Comparison of ENCODE assay signal across 9 mouse cellular contexts in genomic region chr1:74807551-74808071, GRCm38 (mm10). TPM values are rescaled to one million over a fixed set of nuclear protein-coding genes. Genes with fewer than 3 reads are reported as not detected.
DNase-seq lines count a peak whose midpoint lies in the region; ATAC-seq and TF ChIP-seq lines count a peak whose summit lies in the region.
"Had no signal": no experiment of that assay in that cellular context is flagged by ENCODE, and none has a peak within 500 bp of the region (broad histone marks: within the 10 kb centered on the region; RNA-seq: fewer than 3 reads in every experiment).

No protein-coding gene starts in this region.

- 3% methylated on average over 23 of the region's 23 CpGs for WGBS in embryonic facial prominence, embryonic 11.5 days
- 7% methylated on average over 23 of the region's 23 CpGs for WGBS in intestine, embryonic 14.5 days
- WGBS in neural tube, embryonic 14.5 days, result 2% methylated on average over 23 of the region's 23 CpGs

- peak overlapping the region; percentile 86 for H3K27ac ChIP-seq in layer of hippocampus, adult 2 months
- H3K27ac ChIP-seq in embryonic facial prominence, embryonic 11.5 days (replicated peaks; ENCODE audit: low read depth, low read length), result no peak overlapping the region
- no peak overlapping the region for H3K27ac ChIP-seq in intestine, embryonic 14.5 days (ENCODE audit: low read depth)
- H3K27ac ChIP-seq in neural tube, embryonic 14.5 days (ENCODE audit: low read depth, low read length), result no peak overlapping the region
- H3K27ac ChIP-seq: liver, embryonic 14.5 days had no signal

- H3K27me3 ChIP-seq in embryonic facial prominence, embryonic 11.5 days (ENCODE audit: control insufficient read depth, insufficient read depth, low read length), result peaks cover 58% of the 10 kb centered on the region
- H3K27me3 ChIP-seq in intestine, embryonic 14.5 days (replicated peaks; ENCODE audit: control insufficient read depth, insufficient read depth, low read length), result peaks cover 79% of the 10 kb centered on the region
- peaks cover 12% of the 10 kb centered on the region; the same call in 1 of the 2 replicates for H3K27me3 ChIP-seq in neural tube, embryonic 14.5 days (ENCODE audit: control insufficient read depth, insufficient read depth, low read length)

- no peaks in the 10 kb centered on the region for H3K36me3 ChIP-seq in embryonic facial prominence, embryonic 11.5 days (replicated peaks; ENCODE audit: control insufficient read depth, insufficient read depth, low read depth, low read length)
- H3K36me3 ChIP-seq in intestine, embryonic 14.5 days (ENCODE audit: control insufficient read depth, insufficient read depth, low read length), result no peaks in the 10 kb centered on the region
- no peaks in the 10 kb centered on the region for H3K36me3 ChIP-seq in neural tube, embryonic 14.5 days (ENCODE audit: control insufficient read depth, insufficient read depth, low read length)

- peaks cover 20% of the 10 kb centered on the region for H3K4me1 ChIP-seq in embryonic facial prominence, embryonic 11.5 days (ENCODE audit: control insufficient read depth, insufficient read depth, low read length)
- peaks cover 17% of the 10 kb centered on the region for H3K4me1 ChIP-seq in intestine, embryonic 14.5 days (replicated peaks; ENCODE audit: control insufficient read depth, insufficient read depth, low read length)
- H3K4me1 ChIP-seq in neural tube, embryonic 14.5 days (ENCODE audit: control insufficient read depth, insufficient read depth, low read length), result peaks cover 22% of the 10 kb centered on the region

- no peak for TF ChIP-seq CTCF in layer of hippocampus, adult 2 months (conservative IDR thresholded peaks at IDR 0.05)

- peak overlapping the region; percentile 44; the same call in 1 of the 2 replicates for H3K4me3 ChIP-seq in layer of hippocampus, adult 2 months
- no peak overlapping the region for H3K4me3 ChIP-seq in embryonic facial prominence, embryonic 11.5 days (ENCODE audit: low read depth, low read length)
- peak overlapping the region; percentile 23; the same call in 1 of the 2 replicates for H3K4me3 ChIP-seq in intestine, embryonic 14.5 days (ENCODE audit: low read depth, low read length)
- H3K4me3 ChIP-seq in neural tube, embryonic 14.5 days (ENCODE audit: low read depth, low read length), result no peak overlapping the region

- H3K4me2 ChIP-seq in embryonic facial prominence, embryonic 11.5 days (ENCODE audit: low read depth, low read length), result peak overlapping the region; percentile 17; the same call in 1 of the 2 replicates
- H3K4me2 ChIP-seq in intestine, embryonic 14.5 days (ENCODE audit: low read length), result peak overlapping the region; percentile 40
- peak overlapping the region; percentile 64 for H3K4me2 ChIP-seq in neural tube, embryonic 14.5 days (ENCODE audit: low read depth, low read length)

- no peak for ATAC-seq in embryonic facial prominence, embryonic 11.5 days (replicated peaks; ENCODE audit: insufficient number of reproducible peaks, low FRiP score, low TSS enrichment, low read depth)
- no peak for ATAC-seq in intestine, embryonic 14.5 days (replicated peaks; ENCODE audit: low FRiP score, low TSS enrichment, low read depth)
- peak; percentile 18; the same call in 1 of the 2 replicates for ATAC-seq in neural tube, embryonic 14.5 days (ENCODE audit: low read depth)

- no peak overlapping the region for H3K9ac ChIP-seq in embryonic facial prominence, embryonic 11.5 days (replicated peaks; ENCODE audit: low read length)
- no peak overlapping the region for H3K9ac ChIP-seq in intestine, embryonic 14.5 days (ENCODE audit: low read length)
- no peak overlapping the region for H3K9ac ChIP-seq in neural tube, embryonic 14.5 days (replicated peaks; ENCODE audit: low read depth, low read length)
- H3K9ac ChIP-seq: liver, embryonic 14.5 days had no signal

- no peak for DNase-seq in layer of hippocampus, adult 2 months (ENCODE audit: low spot score in 2 of 2)
- DNase-seq in layer of hippocampus, adult 11-12 months (ENCODE audit: low spot score), result no peak
- no peak for DNase-seq in embryonic facial prominence, embryonic 11.5 days (ENCODE audit: low spot score)
- DNase-seq in intestine, embryonic 14.5 days (ENCODE audit: low spot score), result no peak
- DNase-seq in cerebellum, adult 9-10 months, result no peak
- no peak for DNase-seq in layer of hippocampus, adult 9-10 months (ENCODE audit: low spot score)
- DNase-seq in thymus, postnatal 25 days, result no peak

- no peaks in the 10 kb centered on the region for H3K9me3 ChIP-seq in embryonic facial prominence, embryonic 11.5 days (replicated peaks; ENCODE audit: control insufficient read depth, low read length)
- no peaks in the 10 kb centered on the region for H3K9me3 ChIP-seq in intestine, embryonic 14.5 days (ENCODE audit: control insufficient read depth, low read length)
- H3K9me3 ChIP-seq in neural tube, embryonic 14.5 days (ENCODE audit: control insufficient read depth, low read length), result no peaks in the 10 kb centered on the region

RNA-seq across cellular contexts. Expression of gene Wnt10a, which starts 16.3 kb away (rescaled TPM):
- total RNA-seq in layer of hippocampus, adult 2 months (2021), result 1 to 10 TPM; 2.5 to 3.3 TPM
- 1.5 and 1.6 TPM in 2 replicates for polyA plus RNA-seq in embryonic facial prominence, embryonic 11.5 days (2014; fragmentation: Nextera tagmentation; extraction: Ambion mirVana)
- polyA plus RNA-seq in intestine, embryonic 14.5 days (2014; fragmentation: Nextera tagmentation; extraction: Ambion mirVana), result 0.26 and 0.30 TPM in 2 replicates
- not detected in 2 replicates for polyA plus RNA-seq in neural tube, embryonic 14.5 days (2014; fragmentation: Nextera tagmentation; extraction: Ambion mirVana)
- polyA plus RNA-seq: liver, embryonic 14.5 days had no signal

RNA-seq across cellular contexts. Expression of gene Wnt6, which starts 35.9 kb away (rescaled TPM):
- total RNA-seq in layer of hippocampus, adult 2 months (2021), result 1 to 10 TPM in 1 of 2 experiments, under 1 TPM in 1; 0.79 to 1.1 TPM
- polyA plus RNA-seq in embryonic facial prominence, embryonic 11.5 days (2014; fragmentation: Nextera tagmentation; extraction: Ambion mirVana), result 15.5 and 19.1 TPM in 2 replicates
- 0.22 and 0.31 TPM in 2 replicates for polyA plus RNA-seq in intestine, embryonic 14.5 days (2014; fragmentation: Nextera tagmentation; extraction: Ambion mirVana)
- 8.4 TPM in 1 of 2 replicates, not detected in the other for polyA plus RNA-seq in neural tube, embryonic 14.5 days (2014; fragmentation: Nextera tagmentation; extraction: Ambion mirVana)

RNA-seq across cellular contexts. Expression of gene Cdk5r2, which starts 47.1 kb away (rescaled TPM):
- 100 to 1,000 TPM; 193 to 196 TPM for total RNA-seq in layer of hippocampus, adult 2 months (2021)
- polyA plus RNA-seq in embryonic facial prominence, embryonic 11.5 days (2014; fragmentation: Nextera tagmentation; extraction: Ambion mirVana), result 0.84 and 1.1 TPM in 2 replicates
- 0.28 and 0.36 TPM in 2 replicates for polyA plus RNA-seq in intestine, embryonic 14.5 days (2014; fragmentation: Nextera tagmentation; extraction: Ambion mirVana)
- 14.4 and 19.6 TPM in 2 replicates for polyA plus RNA-seq in neural tube, embryonic 14.5 days (2014; fragmentation: Nextera tagmentation; extraction: Ambion mirVana)

RNA-seq across cellular contexts. Expression of gene Prkag3, which starts 58.6 kb away (rescaled TPM):
- total RNA-seq in layer of hippocampus, adult 2 months (2021), result not detected
- polyA plus RNA-seq in embryonic facial prominence, embryonic 11.5 days (2014; fragmentation: Nextera tagmentation; extraction: Ambion mirVana), result not detected in 2 replicates
- polyA plus RNA-seq in intestine, embryonic 14.5 days (2014; fragmentation: Nextera tagmentation; extraction: Ambion mirVana), result 0.09 TPM in 2 replicates
- polyA plus RNA-seq in neural tube, embryonic 14.5 days (2014; fragmentation: Nextera tagmentation; extraction: Ambion mirVana), result 0.23 TPM in 1 of 2 replicates, not detected in the other
- polyA plus RNA-seq: liver, embryonic 14.5 days had no signal

Comparison
In these comparisons a context has a peak if more than half of its experiments do, and no peak if none do; other contexts are left out.
1. H3K4me3 ChIP-seq: peak in layer of hippocampus, adult 2 months (single experiment) and intestine, embryonic 14.5 days (single experiment); none in embryonic facial prominence, embryonic 11.5 days (single experiment) and neural tube, embryonic 14.5 days (single experiment).
2. Peak in every context shown above with its lines, with median percentiles within 50 percentile points of each other: H3K4me2 ChIP-seq.